Mouse (Mus musculus): ENCODE results near the gene Ints4. TPM values are rescaled to one million over a fixed set of nuclear protein-coding genes. Genes with fewer than 3 reads are reported as not detected.

Gene Ints4
- polyA plus RNA-seq, 1 experiment from 2014 or later, result 70.7 TPM

DNA sequence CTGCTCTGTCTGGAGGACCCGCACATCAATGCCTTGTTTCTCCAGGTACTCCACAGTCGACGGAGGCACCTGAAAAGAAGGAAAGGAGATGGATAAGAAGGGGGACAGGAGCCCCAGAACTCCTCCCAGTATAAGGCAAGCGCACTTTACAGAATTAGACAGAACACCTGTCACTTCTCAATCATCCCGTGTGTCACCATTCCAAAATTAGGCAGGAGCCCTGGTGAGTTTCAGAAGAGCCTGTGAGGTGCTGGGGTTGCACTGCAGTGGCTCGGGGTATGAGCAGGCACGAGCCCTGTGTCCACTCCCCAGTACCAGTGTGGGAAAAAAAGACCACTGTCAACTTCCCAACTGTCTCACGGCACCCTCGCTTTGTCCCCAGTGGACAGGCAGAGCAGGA lies 69.9 kb downstream of the Ints4 start:
- DNase-seq (ENCODE audit: low spot score), result no peak
- 91% methylated on average over 9 of the region's 9 CpGs for WGBS

DNA sequence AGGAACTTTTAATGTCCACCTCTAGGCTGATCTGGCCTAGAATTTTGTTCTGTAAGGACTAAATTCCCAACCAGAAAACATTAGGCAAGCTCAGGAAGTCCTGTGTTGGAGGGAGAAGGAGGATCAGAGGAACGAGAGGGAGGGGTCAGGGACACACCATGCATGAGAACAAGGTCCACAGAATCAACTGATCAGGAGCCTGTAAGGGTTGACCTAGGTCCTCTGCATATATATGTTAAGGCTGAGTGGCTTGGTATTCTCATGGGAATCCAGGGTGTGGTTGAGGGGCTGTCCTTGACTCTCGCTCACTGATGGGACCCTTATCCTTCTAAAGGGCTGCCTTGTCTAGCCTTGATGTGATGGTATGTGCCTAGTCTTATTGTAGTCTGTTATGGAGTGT lies 82.8 kb downstream of the Ints4 start:
- Histone ChIP-seq H3K9me3 (ENCODE audit: control insufficient read depth, low read length) (no peaks in the 10 kb centered on the region), H3K4me3 (ENCODE audit: low read depth, low read length) (no peak overlapping the region), H3K4me2 (ENCODE audit: low read depth, severe bottlenecking) (no peak overlapping the region), H3K27ac (replicated peaks; ENCODE audit: low read depth, low read length) (no peak overlapping the region), H3K4me1 (ENCODE audit: control insufficient read depth, insufficient read depth, low read length) (no peaks in the 10 kb centered on the region), H3K9ac (ENCODE audit: low read length) (no peak overlapping the region), H3K36me3 (ENCODE audit: control insufficient read depth, insufficient read depth, low read length) (no peaks in the 10 kb centered on the region), H3K27me3 (ENCODE audit: control insufficient read depth, insufficient read depth, low read length) (no peaks in the 10 kb centered on the region)
- ATAC-seq (ENCODE audit: insufficient number of reproducible peaks, low FRiP score, low TSS enrichment, low read depth) (no peak), DNase-seq (ENCODE audit: low spot score) (no peak)
- WGBS, result 82% methylated on average over 2 of the region's 2 CpGs

More for the DNA sequence above, 69.9 kb downstream of the Ints4 start:
- no peaks in the 10 kb centered on the region for H3K4me1 ChIP-seq (ENCODE audit: control insufficient read depth, insufficient read depth, low read length)
- no peak overlapping the region for H3K4me3 ChIP-seq (ENCODE audit: low read depth, low read length)
- H3K9me3 ChIP-seq (ENCODE audit: control insufficient read depth, low read length), result no peaks in the 10 kb centered on the region
- H3K36me3 ChIP-seq (ENCODE audit: control insufficient read depth, insufficient read depth, low read length), result no peaks in the 10 kb centered on the region
- no peaks in the 10 kb centered on the region for H3K27me3 ChIP-seq (ENCODE audit: control insufficient read depth, insufficient read depth, low read length)
- ATAC-seq (ENCODE audit: insufficient number of reproducible peaks, low FRiP score, low TSS enrichment, low read depth), result no peak
- no peak overlapping the region for H3K27ac ChIP-seq (replicated peaks; ENCODE audit: low read depth, low read length)
- no peak overlapping the region for H3K4me2 ChIP-seq (ENCODE audit: low read depth, severe bottlenecking)
- no peak overlapping the region for H3K9ac ChIP-seq (ENCODE audit: low read length)

DNA sequence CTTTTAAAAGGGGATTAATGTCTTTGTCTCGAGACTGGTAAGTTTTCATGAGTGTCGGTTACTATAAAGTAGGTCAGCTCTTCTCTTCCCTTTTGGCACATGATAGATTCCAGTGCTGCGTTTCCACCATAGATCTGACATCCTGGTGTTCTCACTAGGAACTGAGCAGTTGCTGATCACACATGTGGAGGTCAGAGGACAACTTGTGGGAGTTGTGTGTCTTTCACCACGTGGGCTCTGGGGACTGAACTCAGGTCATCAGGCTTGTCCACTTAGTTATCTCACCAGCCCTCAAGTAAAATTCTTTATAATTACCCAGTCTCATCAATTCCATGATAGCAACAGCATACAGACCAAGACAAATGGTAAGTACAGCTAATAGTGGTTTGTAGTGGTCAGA lies 88.6 kb downstream of the Ints4 start:
- 85% methylated on average over 4 of the region's 4 CpGs for WGBS
- Histone ChIP-seq H3K9me3 (ENCODE audit: control insufficient read depth, low read length) (no peaks in the 10 kb centered on the region), H3K4me2 (ENCODE audit: low read depth, severe bottlenecking) (no peak overlapping the region), H3K27ac (replicated peaks; ENCODE audit: low read depth, low read length) (no peak overlapping the region), H3K9ac (ENCODE audit: low read length) (no peak overlapping the region), H3K36me3 (ENCODE audit: control insufficient read depth, insufficient read depth, low read length) (no peaks in the 10 kb centered on the region), H3K27me3 (ENCODE audit: control insufficient read depth, insufficient read depth, low read length) (no peaks in the 10 kb centered on the region), H3K4me3 (ENCODE audit: low read depth, low read length) (no peak overlapping the region), H3K4me1 (ENCODE audit: control insufficient read depth, insufficient read depth, low read length) (no peaks in the 10 kb centered on the region)
- ATAC-seq (ENCODE audit: insufficient number of reproducible peaks, low FRiP score, low TSS enrichment, low read depth) (no peak), DNase-seq (ENCODE audit: low spot score) (no peak)

DNA sequence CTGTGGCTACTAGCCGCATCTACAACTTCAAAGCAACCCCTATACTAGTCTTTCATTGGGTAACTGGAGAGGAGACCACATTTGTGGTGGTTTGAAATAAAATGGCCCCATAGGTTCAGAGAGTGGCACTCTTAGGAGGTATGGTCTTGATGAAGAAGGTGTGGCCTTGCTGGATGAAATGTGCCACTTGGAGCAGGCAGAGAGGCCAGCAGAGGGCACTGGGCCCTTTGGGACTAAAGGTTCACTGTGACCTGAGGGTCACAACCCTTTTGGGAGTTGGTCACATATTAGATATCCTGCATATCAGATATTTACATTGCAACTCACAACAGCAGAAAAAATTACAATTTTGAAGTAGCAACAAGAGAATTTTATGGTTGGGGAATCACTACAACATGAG lies 89.6 kb downstream of the Ints4 start:
- Histone ChIP-seq H3K4me2 (ENCODE audit: low read depth, severe bottlenecking) (no peak overlapping the region), H3K4me3 (ENCODE audit: low read depth, low read length) (no peak overlapping the region), H3K9me3 (ENCODE audit: control insufficient read depth, low read length) (no peaks in the 10 kb centered on the region), H3K9ac (ENCODE audit: low read length) (no peak overlapping the region), H3K36me3 (ENCODE audit: control insufficient read depth, insufficient read depth, low read length) (no peaks in the 10 kb centered on the region), H3K27me3 (ENCODE audit: control insufficient read depth, insufficient read depth, low read length) (no peaks in the 10 kb centered on the region), H3K27ac (replicated peaks; ENCODE audit: low read depth, low read length) (no peak overlapping the region), H3K4me1 (ENCODE audit: control insufficient read depth, insufficient read depth, low read length) (no peaks in the 10 kb centered on the region)
- ATAC-seq (ENCODE audit: insufficient number of reproducible peaks, low FRiP score, low TSS enrichment, low read depth) (no peak), DNase-seq (ENCODE audit: low spot score) (no peak)
- WGBS, result 77% methylated on average over 1 of the region's 1 CpGs

DNA sequence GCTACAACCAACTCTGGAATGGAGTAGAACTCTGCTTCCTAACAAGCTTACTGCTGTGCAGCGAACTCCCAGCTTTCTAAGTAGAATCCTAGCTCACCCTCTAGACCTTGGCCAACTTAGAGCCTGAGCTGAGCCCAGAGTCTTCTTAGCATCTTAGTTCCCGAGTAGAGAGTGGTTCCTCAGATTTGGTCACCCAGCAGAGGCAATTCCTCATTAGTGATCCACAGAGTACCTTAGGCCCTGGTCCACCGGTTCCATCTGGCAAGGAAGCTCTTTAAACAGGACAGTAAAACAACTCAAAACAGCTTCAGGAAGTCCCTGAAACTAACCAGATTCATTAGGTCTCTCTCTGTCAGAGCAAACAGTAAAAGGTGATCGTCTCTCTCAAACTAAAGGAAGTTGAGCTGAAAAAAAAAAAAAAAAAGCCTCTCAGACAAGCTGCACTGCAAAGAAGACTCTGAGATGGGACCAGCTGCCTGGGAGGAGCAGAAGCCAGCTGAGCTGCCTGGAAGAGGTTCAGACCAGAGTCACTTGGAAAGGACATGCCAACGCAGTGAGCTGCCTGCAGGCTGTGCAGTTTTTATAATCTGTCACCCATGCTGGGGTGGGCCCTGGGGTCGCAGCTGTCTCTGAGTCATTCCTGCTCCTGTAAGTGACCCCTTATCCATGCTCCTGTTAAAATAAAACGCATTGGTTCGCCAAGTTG lies 97.8 kb downstream of the Ints4 start:
- no peaks in the 10 kb centered on the region for H3K9me3 ChIP-seq (ENCODE audit: control insufficient read depth, low read length)
- ATAC-seq (ENCODE audit: insufficient number of reproducible peaks, low FRiP score, low TSS enrichment, low read depth) (peak; percentile 7; the same call in 1 of the 2 replicates), DNase-seq (ENCODE audit: low spot score) (peak; percentile 45)
- 30% methylated on average over 8 of the region's 8 CpGs for WGBS
- peak overlapping the region; percentile 95; the same call in 1 of the 2 replicates for H3K27ac ChIP-seq (replicated peaks; ENCODE audit: low read depth, low read length)
- peak overlapping the region; percentile 60 for H3K4me2 ChIP-seq (ENCODE audit: low read depth, severe bottlenecking)
- H3K36me3 ChIP-seq (ENCODE audit: control insufficient read depth, insufficient read depth, low read length), result no peaks in the 10 kb centered on the region
- peak overlapping the region; percentile 96 for H3K9ac ChIP-seq (ENCODE audit: low read length)
- no peaks in the 10 kb centered on the region for H3K27me3 ChIP-seq (ENCODE audit: control insufficient read depth, insufficient read depth, low read length)
- H3K4me1 ChIP-seq (ENCODE audit: control insufficient read depth, insufficient read depth, low read length), result no peaks in the 10 kb centered on the region
- peak overlapping the region; percentile 96 for H3K4me3 ChIP-seq (ENCODE audit: low read depth, low read length)

DNA sequence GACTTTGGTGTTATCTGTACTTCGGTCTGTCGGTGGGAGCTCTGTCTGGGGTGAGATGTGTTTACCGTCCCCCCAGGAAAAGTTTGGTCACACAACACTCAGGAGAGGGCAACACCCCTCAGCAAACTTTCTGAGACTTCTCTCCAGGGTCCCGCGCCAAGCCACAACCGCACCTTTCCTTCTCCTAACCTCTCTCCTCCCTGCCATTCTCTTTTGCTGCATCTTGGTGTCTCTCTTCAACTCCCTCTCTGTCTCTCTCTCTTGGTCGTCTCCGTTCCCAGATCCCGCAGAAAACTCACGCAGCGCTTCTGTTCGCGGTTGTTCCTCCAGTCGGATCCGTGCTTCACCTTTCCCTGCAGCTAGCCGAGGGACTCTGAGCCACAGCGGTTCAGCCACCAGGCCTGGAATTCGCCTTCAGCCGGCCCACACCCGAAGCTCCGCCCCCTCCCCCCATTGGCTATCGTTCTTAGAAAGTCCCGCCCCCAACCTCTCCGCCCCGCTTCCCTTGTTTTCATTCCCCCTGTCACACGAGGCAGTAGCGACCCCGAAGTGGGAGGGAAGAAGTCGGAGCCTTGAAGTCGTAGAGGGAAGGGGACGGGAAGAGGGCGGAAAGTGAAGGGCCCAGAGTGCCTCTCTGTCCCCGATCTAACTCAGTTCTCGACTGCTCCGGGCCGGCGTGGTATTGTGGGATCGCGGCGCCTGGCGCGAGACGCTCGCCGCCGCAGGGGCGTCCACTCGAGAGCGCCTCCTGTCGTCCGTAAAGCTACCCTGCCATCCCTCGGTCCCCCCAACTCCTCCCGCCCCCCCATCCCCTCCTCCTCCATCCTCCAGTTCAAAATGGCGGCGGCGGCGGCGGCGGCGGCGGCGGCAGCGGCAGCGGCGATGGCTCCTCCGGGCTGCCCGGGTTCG lies 98.6 kb downstream of the Ints4 start, which contains the start of the genes Aamdc and Rsf1:
Aamdc (minus strand) TSS at position 431 of the 909 bp plus-strand sequence.
Rsf1 (plus strand) TSS at position 823 of the 909 bp plus-strand sequence.
- WGBS, result 1% methylated on average over 51 of the region's 68 CpGs
- Histone ChIP-seq H3K4me1 (ENCODE audit: control insufficient read depth, insufficient read depth, low read length) (no peaks in the 10 kb centered on the region), H3K4me2 (ENCODE audit: low read depth, severe bottlenecking) (peak within 1 kb of the TSS; percentile 84), H3K9ac (ENCODE audit: low read length) (peak within 1 kb of the TSS; percentile 96), H3K9me3 (ENCODE audit: control insufficient read depth, low read length) (no peaks in the 10 kb centered on the region), H3K36me3 (ENCODE audit: control insufficient read depth, insufficient read depth, low read length) (no peaks in the 10 kb centered on the region), H3K4me3 (ENCODE audit: low read depth, low read length) (peak within 1 kb of the TSS; percentile 96), H3K27ac (replicated peaks; ENCODE audit: low read depth, low read length) (peak within 1 kb of the TSS; percentile 95), H3K27me3 (ENCODE audit: control insufficient read depth, insufficient read depth, low read length) (no peaks in the 10 kb centered on the region)
- DNase-seq (ENCODE audit: low spot score) (peak; percentile 95), ATAC-seq (ENCODE audit: insufficient number of reproducible peaks, low FRiP score, low TSS enrichment, low read depth) (peak; percentile 95)

DNA sequence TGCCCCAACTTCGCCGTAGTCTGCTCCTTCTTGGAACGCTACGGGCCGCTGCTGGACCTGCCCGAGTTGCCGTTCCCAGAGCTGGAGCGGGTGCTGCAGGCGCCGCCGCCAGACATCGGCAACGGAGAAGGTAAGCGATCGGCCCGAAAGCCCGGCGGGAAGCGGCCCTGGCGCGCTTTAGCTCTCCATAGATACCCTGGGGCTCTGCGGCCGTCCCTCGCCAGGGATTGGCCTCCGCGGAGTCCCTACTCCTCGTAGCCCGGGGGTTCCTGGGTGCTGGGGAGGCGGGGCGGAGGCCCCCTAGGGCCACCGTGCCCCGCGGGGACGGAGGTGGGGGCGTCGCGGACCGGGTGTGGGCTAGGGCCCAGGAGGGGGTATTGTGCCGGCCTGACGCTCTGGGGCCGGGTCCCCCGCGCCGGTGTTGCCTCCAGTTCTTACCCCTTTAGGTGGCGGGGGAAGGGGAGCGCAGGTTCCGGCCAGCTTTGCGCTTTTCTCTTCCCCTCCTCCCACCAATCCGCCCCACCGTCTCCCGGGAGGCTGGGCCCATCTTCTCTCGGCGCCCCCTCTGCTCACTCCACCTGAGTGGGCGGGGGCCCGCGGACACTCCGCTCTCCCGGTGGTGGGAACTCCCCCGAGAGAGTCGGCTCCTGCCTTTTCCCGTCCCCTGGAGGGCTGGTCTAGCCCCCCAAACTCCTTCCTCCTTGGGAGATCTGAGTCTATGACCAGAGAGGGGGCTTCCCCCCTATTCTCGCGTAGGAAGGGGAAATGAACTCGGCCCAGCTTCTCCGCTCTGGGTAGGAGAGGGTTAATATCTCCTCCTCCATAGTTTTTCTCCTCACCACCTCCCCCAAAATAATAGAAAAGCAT lies 99.5 kb downstream of the Ints4 start:
- Histone ChIP-seq H3K4me2 (ENCODE audit: low read depth, severe bottlenecking) (peak overlapping the region; percentile 84), H3K27me3 (ENCODE audit: control insufficient read depth, insufficient read depth, low read length) (no peaks in the 10 kb centered on the region), H3K27ac (replicated peaks; ENCODE audit: low read depth, low read length) (peak overlapping the region; percentile 95), H3K4me1 (ENCODE audit: control insufficient read depth, insufficient read depth, low read length) (no peaks in the 10 kb centered on the region), H3K9ac (ENCODE audit: low read length) (peak overlapping the region; percentile 96), H3K4me3 (ENCODE audit: low read depth, low read length) (peak overlapping the region; percentile 96), H3K36me3 (ENCODE audit: control insufficient read depth, insufficient read depth, low read length) (no peaks in the 10 kb centered on the region), H3K9me3 (ENCODE audit: control insufficient read depth, low read length) (no peaks in the 10 kb centered on the region)
- peak; percentile 26 for ATAC-seq (ENCODE audit: insufficient number of reproducible peaks, low FRiP score, low TSS enrichment, low read depth)
- DNase-seq (ENCODE audit: low spot score), result peak; percentile 74
- WGBS, result under 1% methylated on average over 47 of the region's 65 CpGs

DNA sequence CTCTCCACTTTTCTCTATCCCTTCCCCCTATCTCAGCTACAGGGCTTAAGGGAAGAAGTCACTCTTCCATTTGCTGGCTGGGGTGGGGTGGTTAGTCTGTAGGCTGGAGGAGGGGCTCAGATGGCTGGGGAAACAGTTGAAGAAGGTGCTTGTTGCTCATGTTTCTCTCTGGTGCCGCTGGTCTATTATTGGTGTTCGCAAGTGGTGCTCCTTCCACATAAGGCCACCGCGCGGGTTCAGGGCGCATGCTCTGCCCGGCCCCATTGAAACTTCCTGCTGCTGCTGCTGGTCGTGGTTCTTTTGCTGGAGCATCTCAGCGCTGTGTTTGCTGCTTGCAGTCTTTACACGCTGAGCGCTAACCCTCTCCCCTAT lies 100.1 kb downstream of the Ints4 start:
- DNase-seq (ENCODE audit: low spot score), result peak; percentile 87
- WGBS, result 0% methylated on average over 11 of the region's 11 CpGs
- no peaks in the 10 kb centered on the region for H3K9me3 ChIP-seq (ENCODE audit: control insufficient read depth, low read length)
- H3K27ac ChIP-seq (replicated peaks; ENCODE audit: low read depth, low read length), result peak overlapping the region; percentile 95
- peak overlapping the region; percentile 96 for H3K9ac ChIP-seq (ENCODE audit: low read length)
- peak overlapping the region; percentile 96 for H3K4me3 ChIP-seq (ENCODE audit: low read depth, low read length)
- ATAC-seq (ENCODE audit: insufficient number of reproducible peaks, low FRiP score, low TSS enrichment, low read depth), result peak; percentile 33
- H3K36me3 ChIP-seq (ENCODE audit: control insufficient read depth, insufficient read depth, low read length), result no peaks in the 10 kb centered on the region
- no peaks in the 10 kb centered on the region for H3K4me1 ChIP-seq (ENCODE audit: control insufficient read depth, insufficient read depth, low read length)
- H3K4me2 ChIP-seq (ENCODE audit: low read depth, severe bottlenecking), result peak overlapping the region; percentile 84
- H3K27me3 ChIP-seq (ENCODE audit: control insufficient read depth, insufficient read depth, low read length), result no peaks in the 10 kb centered on the region

All from limb, embryonic 11.5 days (tissue).